Mouse (Mus musculus) heart, embryonic 11.5 days (tissue): Measurements from ENCODE around the gene Ror1. TPM values are rescaled to one million over a fixed set of nuclear protein-coding genes. Genes with fewer than 3 reads are reported as not detected.

Experiments
- ATAC-seq: fragments of 200-750 bp; cut with Nextera tagmentation; replicated peaks from 2 replicates; pipeline ENCODE4 v1.8.0; 2017; ENCODE audit warnings: moderate library complexity; ENCODE audit not compliant: insufficient number of reproducible peaks, low FRiP score, low TSS enrichment
- H3K27ac ChIP-seq: fragments of 300-500 bp; sonication (generic); 2 replicates; pipeline ENCODE4 v1.5.1; 2014; ENCODE audit warnings: mild to moderate bottlenecking, low read depth, low read length
- H3K27me3 ChIP-seq: fragments of 300-500 bp; sonication (generic); 2 replicates; pipeline ENCODE4 v1.6.1; 2014; ENCODE audit warnings: mild to moderate bottlenecking, low read length, mixed read lengths; ENCODE audit not compliant: control insufficient read depth, insufficient read depth
- H3K36me3 ChIP-seq: fragments of 300-500 bp; sonication (generic); 2 replicates; pipeline ENCODE4 v1.6.1; 2014; ENCODE audit warnings: mild to moderate bottlenecking, low read length, moderate library complexity, mixed read lengths; ENCODE audit not compliant: control insufficient read depth, insufficient read depth
- H3K4me1 ChIP-seq: fragments of 300-500 bp; sonication (generic); 2 replicates; pipeline ENCODE4 v1.6.1; 2014; ENCODE audit warnings: low read length; ENCODE audit not compliant: control insufficient read depth, insufficient read depth
- H3K4me2 ChIP-seq: fragments of 300-500 bp; sonication (generic); 2 replicates; pipeline ENCODE4 v1.6.1; 2014; ENCODE audit warnings: mild to moderate bottlenecking, moderate library complexity
- H3K4me3 ChIP-seq: fragments of 300-500 bp; sonication (generic); 2 replicates; pipeline ENCODE4 v1.5.1; 2014; ENCODE audit warnings: low read depth, low read length
- H3K9ac ChIP-seq: fragments of 300-500 bp; sonication (generic); 2 replicates; pipeline ENCODE4 v1.6.1; 2014; ENCODE audit warnings: mild to moderate bottlenecking, low read depth, low read length, moderate library complexity
- H3K9me3 ChIP-seq: fragments of 300-500 bp; sonication (generic); replicated peaks from 2 replicates; pipeline ENCODE4 v1.6.1; 2016; ENCODE audit warnings: low read length; ENCODE audit not compliant: control insufficient read depth
- WGBS: fragments of 180-500 bp; shearing (Covaris S2); extraction: QIAGEN DNeasy Blood & Tissue Kit; methylation state at CpG from one replicate; pipeline ENCODE4 v1.1.7; 2014; ENCODE audit not compliant: insufficient replicate concordance; 5-methylcytosine and 5-hydroxymethylcytosine counted together
- polyA plus RNA-seq: library from polyadenylated mRNA; unstranded; fragments of >200 nt; fragmentation: Nextera tagmentation; extraction: Ambion mirVana; gene quantifications from 2 replicates; pipeline ENCODE4 v1.2.1, GENCODE M21; 2014

The Ror1 gene
- polyA plus RNA-seq, 1 experiment from 2014 or later = 7.3 TPM

GRCm38 (mm10) chr4:100198275-100198674 is 102.7 kb downstream of the Ror1 start:
- no peak overlapping the region for H3K27ac ChIP-seq
- ATAC-seq = no peak
- no peaks in the 10 kb centered on the region; the same call in 1 of the 2 replicates for H3K27me3 ChIP-seq
- H3K36me3 ChIP-seq = no peaks in the 10 kb centered on the region
- no peak overlapping the region for H3K9ac ChIP-seq
- no peak overlapping the region for H3K4me3 ChIP-seq
- H3K4me2 ChIP-seq = no peak overlapping the region
- WGBS = 34% methylated on average over 2 of the region's 2 CpGs
- H3K4me1 ChIP-seq = peaks cover 15% of the 10 kb centered on the region
- H3K9me3 ChIP-seq = no peaks in the 10 kb centered on the region

GRCm38 (mm10) chr4:100201322-100201721 is 105.7 kb downstream of the Ror1 start:
- Histone ChIP-seq H3K4me2 (no peak overlapping the region), H3K9ac (no peak overlapping the region), H3K9me3 (no peaks in the 10 kb centered on the region), H3K4me1 (peaks cover 15% of the 10 kb centered on the region), H3K4me3 (no peak overlapping the region), H3K27me3 (no peaks in the 10 kb centered on the region; the same call in none of the 2 replicates), H3K36me3 (no peaks in the 10 kb centered on the region), H3K27ac (no peak overlapping the region)
- no peak for ATAC-seq
- 48% methylated on average over 2 of the region's 2 CpGs for WGBS

GRCm38 (mm10) chr4:100203066-100203465 is 107.5 kb downstream of the Ror1 start:
- Histone ChIP-seq H3K36me3 (no peaks in the 10 kb centered on the region), H3K4me3 (no peak overlapping the region), H3K9me3 (no peaks in the 10 kb centered on the region), H3K4me1 (peaks cover 6% of the 10 kb centered on the region), H3K27ac (no peak overlapping the region), H3K4me2 (no peak overlapping the region), H3K9ac (no peak overlapping the region), H3K27me3 (peaks cover 3% of the 10 kb centered on the region)
- ATAC-seq = no peak
- WGBS = 63% methylated on average over 5 of the region's 5 CpGs

- H3K4me2 ChIP-seq = no peak overlapping the region
- WGBS = 54% methylated on average over 5 of the region's 5 CpGs
- H3K4me1 ChIP-seq = no peaks in the 10 kb centered on the region; the same call in 1 of the 2 replicates
- no peak overlapping the region for H3K4me3 ChIP-seq
- ATAC-seq = no peak
- H3K9me3 ChIP-seq = no peaks in the 10 kb centered on the region
- no peak overlapping the region for H3K27ac ChIP-seq
- H3K27me3 ChIP-seq = peaks cover 3% of the 10 kb centered on the region
- no peak overlapping the region for H3K9ac ChIP-seq
- H3K36me3 ChIP-seq = no peaks in the 10 kb centered on the region
Observed at GRCm38 (mm10) chr4:100203688-100204087, 108.1 kb downstream of the Ror1 start.

GRCm38 (mm10) chr4:100204381-100204780 is 108.8 kb downstream of the Ror1 start:
- no peaks in the 10 kb centered on the region for H3K4me1 ChIP-seq
- no peak overlapping the region for H3K4me3 ChIP-seq
- H3K4me2 ChIP-seq = no peak overlapping the region
- H3K9ac ChIP-seq = no peak overlapping the region
- ATAC-seq = no peak
- H3K27me3 ChIP-seq = peaks cover 3% of the 10 kb centered on the region
- WGBS = 76% methylated on average over 12 of the region's 12 CpGs
- H3K36me3 ChIP-seq = no peaks in the 10 kb centered on the region
- no peaks in the 10 kb centered on the region for H3K9me3 ChIP-seq
- no peak overlapping the region for H3K27ac ChIP-seq

GRCm38 (mm10) chr4:100208081-100208480 is 112.5 kb downstream of the Ror1 start:
- WGBS = 31% methylated on average over 4 of the region's 4 CpGs

GRCm38 (mm10) chr4:100209106-100209505 is 113.5 kb downstream of the Ror1 start:
- Histone ChIP-seq H3K36me3 (no peaks in the 10 kb centered on the region), H3K4me2 (no peak overlapping the region), H3K9me3 (no peaks in the 10 kb centered on the region), H3K9ac (no peak overlapping the region), H3K4me1 (no peaks in the 10 kb centered on the region), H3K27ac (no peak overlapping the region), H3K4me3 (no peak overlapping the region), H3K27me3 (peaks cover 3% of the 10 kb centered on the region)
- WGBS = 65% methylated on average over 4 of the region's 4 CpGs
- ATAC-seq = no peak

More at GRCm38 (mm10) chr4:100208081-100208480, 112.5 kb downstream of the Ror1 start:
- no peak for ATAC-seq
- Histone ChIP-seq H3K4me3 (no peak overlapping the region), H3K9ac (no peak overlapping the region), H3K27ac (no peak overlapping the region), H3K27me3 (peaks cover 3% of the 10 kb centered on the region), H3K4me2 (no peak overlapping the region), H3K36me3 (no peaks in the 10 kb centered on the region), H3K4me1 (no peaks in the 10 kb centered on the region), H3K9me3 (no peaks in the 10 kb centered on the region)

- 58% methylated on average over 4 of the region's 4 CpGs for WGBS
- Histone ChIP-seq H3K4me3 (no peak overlapping the region), H3K9ac (no peak overlapping the region), H3K36me3 (no peaks in the 10 kb centered on the region), H3K4me1 (peaks cover 7% of the 10 kb centered on the region), H3K27ac (no peak overlapping the region), H3K27me3 (peaks cover 3% of the 10 kb centered on the region; the same call in 1 of the 2 replicates), H3K4me2 (no peak overlapping the region), H3K9me3 (no peaks in the 10 kb centered on the region)
- ATAC-seq = no peak
Observed at GRCm38 (mm10) chr4:100211331-100211730, 115.7 kb downstream of the Ror1 start.
